ENCODE assay signal across 1 mouse cellular context in the genomic region with DNA sequence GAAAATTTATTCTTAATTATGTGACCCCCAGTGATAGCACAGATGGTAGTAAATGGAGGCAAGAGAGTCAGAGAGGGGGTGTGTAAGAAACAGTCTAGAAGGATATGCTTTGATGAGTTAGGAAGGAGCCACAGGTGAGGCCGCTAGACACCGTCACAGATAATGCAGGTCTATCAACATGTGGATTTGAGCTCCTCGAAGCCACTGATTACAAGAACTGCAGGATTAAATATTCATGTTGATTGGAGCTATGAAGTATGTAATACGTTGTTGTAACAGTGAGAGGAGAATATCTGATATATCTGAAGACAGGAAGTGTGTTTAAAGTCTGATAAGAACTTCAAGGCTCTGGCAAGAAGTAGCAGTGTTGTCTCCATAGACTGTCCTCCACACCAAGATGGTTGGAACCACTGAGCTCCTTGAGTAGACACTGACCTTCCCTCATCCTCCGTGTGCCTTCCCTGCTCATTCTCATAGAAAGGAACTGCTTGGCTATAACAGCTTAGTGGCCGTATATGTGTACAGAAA.
TF ChIP-seq lines count a peak whose summit lies in the region.

No protein-coding gene starts in this region.

TF ChIP-seq in MEL, 35 proteins besides CTCF, POLR2A, EP300 and RAD21 (continued from another document):
- TF ChIP-seq NRF1 (IDR thresholded peaks at IDR 0.05; ENCODE audit: insufficient read depth, low read depth, low read length, poor library complexity, severe bottlenecking) (no peak), CHD1 (IDR thresholded peaks at IDR 0.05; ENCODE audit: low read depth, low read length) (no peak), ZKSCAN1 (IDR thresholded peaks at IDR 0.05; ENCODE audit: low read depth, low read length) (no peak), TBP (IDR thresholded peaks at IDR 0.05; ENCODE audit: low read depth, low read length) (peak; percentile 38; the same call in 1 of the 2 replicates), MYC (IDR thresholded peaks at IDR 0.05; ENCODE audit: low read depth, low read length) (no peak), ZC3H11A (IDR thresholded peaks at IDR 0.05; ENCODE audit: low read depth, low read length) (no peak), GATA1 (IDR thresholded peaks at IDR 0.05; ENCODE audit: low read depth, low read length) (peak; percentile 95), UBTF (IDR thresholded peaks at IDR 0.05; ENCODE audit: borderline replicate concordance, insufficient read depth, low read depth, low read length) (no peak), CHD2 (IDR thresholded peaks at IDR 0.05; ENCODE audit: low read length) (no peak), POLR2AphosphoS5 (IDR thresholded peaks at IDR 0.05; ENCODE audit: borderline replicate concordance, low read depth, low read length) (no peak), KAT2A (conservative IDR thresholded peaks at IDR 0.05; ENCODE audit: low read depth, low read length) (no peak), GABPA (IDR thresholded peaks at IDR 0.05; ENCODE audit: low read depth, low read length) (no peak), TCF12 (IDR thresholded peaks at IDR 0.05; ENCODE audit: low read depth, low read length) (peak; percentile 92), ZMIZ1 (IDR thresholded peaks at IDR 0.05; ENCODE audit: low read depth, low read length) (no peak)
